22 mouse cellular contexts compared by ENCODE assay signal in the genomic region with DNA sequence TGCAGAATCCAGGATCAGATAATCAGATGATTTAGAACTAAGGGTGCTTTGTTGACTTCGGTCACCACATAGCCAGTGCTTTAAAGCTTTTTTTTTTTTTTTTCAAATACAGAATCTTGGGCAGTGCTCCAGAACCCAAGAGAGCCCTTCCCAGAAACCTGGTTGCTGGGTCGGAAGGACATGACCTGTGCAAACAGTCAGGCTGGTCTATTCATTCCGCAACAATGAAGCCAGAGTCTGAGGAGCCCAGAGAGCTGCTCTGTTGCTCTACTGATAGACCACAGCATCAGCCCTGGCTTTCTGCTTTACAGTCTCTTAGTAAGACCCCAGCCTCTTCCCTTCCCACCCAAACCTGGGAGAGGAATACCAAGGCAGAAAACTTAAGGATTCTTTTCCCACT.
"Had no signal": no experiment of that assay in that cellular context is flagged by ENCODE, and none has a peak within 500 bp of the region (broad histone marks: within the 10 kb centered on the region; RNA-seq: fewer than 3 reads in every experiment).

No protein-coding gene starts in this region.

- H3K4me3 ChIP-seq: limb, embryonic 12.5 days; limb, embryonic 15.5 days; megakaryocyte, embryonic 14.5 days; midbrain, embryonic 10.5 days; midbrain, embryonic 13.5 days; myocyte; neural tube, embryonic 13.5 days; stomach, embryonic 15.5 days had no signal

- H3K4me1 ChIP-seq: megakaryocyte, embryonic 14.5 days; stomach, embryonic 15.5 days had no signal

- H3K4me2 ChIP-seq: limb, embryonic 12.5 days; limb, embryonic 15.5 days; liver, embryonic 11.5 days; midbrain, embryonic 13.5 days; neural tube, embryonic 13.5 days; stomach, embryonic 15.5 days had no signal

- H3K27me3 ChIP-seq: limb, embryonic 12.5 days; megakaryocyte, embryonic 14.5 days; stomach, embryonic 15.5 days had no signal

- H3K36me3 ChIP-seq: limb, embryonic 12.5 days; limb, embryonic 15.5 days; midbrain, embryonic 10.5 days; midbrain, embryonic 13.5 days; neural tube, embryonic 13.5 days; stomach, embryonic 15.5 days had no signal

- H3K9ac ChIP-seq: limb, embryonic 12.5 days; limb, embryonic 15.5 days; liver, embryonic 14.5 days; liver, postnatal 0 days; midbrain, embryonic 13.5 days; neural tube, embryonic 13.5 days; stomach, embryonic 15.5 days had no signal

- ATAC-seq: intestine, postnatal 0 days; liver, postnatal 0 days; midbrain, embryonic 13.5 days; midbrain, embryonic 16.5 days had no signal

- H3K9me3 ChIP-seq: limb, embryonic 12.5 days; limb, embryonic 15.5 days; midbrain, embryonic 10.5 days; midbrain, embryonic 13.5 days; neural tube, embryonic 13.5 days; stomach, embryonic 15.5 days had no signal

- H3K27ac ChIP-seq: kidney, postnatal 0 days; limb, embryonic 12.5 days; limb, embryonic 15.5 days; liver, embryonic 14.5 days; midbrain, embryonic 10.5 days; midbrain, embryonic 13.5 days; neural tube, embryonic 13.5 days; stomach, embryonic 15.5 days had no signal

- DNase-seq: kidney, adult 2 months; kidney, postnatal 4 days; left cerebral cortex, postnatal 4 days; liver, postnatal 0 days; right cerebral cortex, adult 18-20 months; right cerebral cortex, postnatal 14 days; right cerebral cortex, postnatal 4 days; thymus, adult 18-20 months; thymus, postnatal 36 days had no signal
